Comparison of ENCODE assay signal across 7 mouse cellular contexts in the genomic region with DNA sequence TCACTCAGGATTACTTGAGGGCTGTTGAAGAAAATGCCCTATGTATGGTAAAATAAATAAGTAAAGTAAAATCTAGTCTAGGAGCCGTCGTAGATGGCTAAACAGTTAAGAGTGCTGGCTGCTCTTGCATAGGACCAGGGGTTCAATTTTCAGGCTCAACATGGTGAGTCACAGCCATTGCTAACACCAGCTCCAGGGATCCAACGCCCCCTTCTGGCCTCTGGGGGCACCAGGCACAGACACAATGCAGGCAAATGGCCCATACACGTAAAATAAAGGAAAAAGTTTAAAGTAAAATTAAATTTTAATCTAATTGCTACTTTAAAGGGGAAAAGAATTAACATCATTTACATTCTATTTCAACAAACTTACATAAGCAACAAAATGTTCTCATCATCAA. TPM values are rescaled to one million over a fixed set of nuclear protein-coding genes. Genes with fewer than 3 reads are reported as not detected.
DNase-seq lines count a peak whose midpoint lies in the region; ATAC-seq and TF ChIP-seq lines count a peak whose summit lies in the region.

No protein-coding gene starts in this region.

- no peak for TF ChIP-seq POLR2A in olfactory bulb, adult 2 months (IDR thresholded peaks at IDR 0.05; ENCODE audit: insufficient read depth, low read depth, low read length)

- H3K4me3 ChIP-seq in heart, embryonic 15.5 days = peak overlapping the region; percentile 16; the same call in 1 of the 2 replicates
- peak overlapping the region; percentile 23 for H3K4me3 ChIP-seq in liver, embryonic 12.5 days
- H3K4me3 ChIP-seq in olfactory bulb, adult 2 months (ENCODE audit: insufficient read depth, low read depth, low read length) = no peak overlapping the region

- DNase-seq in 3134 (ENCODE audit: extremely low read depth, insufficient read length, low spot score) (peak; percentile 44), 3T3-L1 (ENCODE audit: low read depth, low spot score) (peak; percentile 79)
- DNase-seq in brain, adult 2 months (ENCODE audit: low read depth, low spot score) = peak; percentile 44
- DNase-seq in left cerebral cortex, adult 18-20 months (ENCODE audit: low spot score in 2 of 2) = no peak

- H3K36me3 ChIP-seq in heart, embryonic 15.5 days = peaks cover 33% of the 10 kb centered on the region
- peaks cover 44% of the 10 kb centered on the region for H3K36me3 ChIP-seq in liver, embryonic 12.5 days

- H3K9me3 ChIP-seq in heart, embryonic 15.5 days (replicated peaks) = no peaks in the 10 kb centered on the region
- H3K9me3 ChIP-seq in liver, embryonic 12.5 days (replicated peaks) = no peaks in the 10 kb centered on the region

- ATAC-seq in heart, embryonic 15.5 days (replicated peaks; ENCODE audit: insufficient number of reproducible peaks, insufficient read depth, low FRiP score, low read depth) = no peak
- no peak for ATAC-seq in liver, embryonic 12.5 days

- no peaks in the 10 kb centered on the region for H3K27me3 ChIP-seq in heart, embryonic 15.5 days
- no peaks in the 10 kb centered on the region for H3K27me3 ChIP-seq in liver, embryonic 12.5 days (replicated peaks)

- H3K4me1 ChIP-seq in heart, embryonic 15.5 days (replicated peaks) = peaks cover 12% of the 10 kb centered on the region
- H3K4me1 ChIP-seq in liver, embryonic 12.5 days = peaks cover 25% of the 10 kb centered on the region
- peaks cover 2% of the 10 kb centered on the region; the same call in 1 of the 2 replicates for H3K4me1 ChIP-seq in olfactory bulb, adult 2 months (ENCODE audit: control insufficient read depth, insufficient read depth, low read length)

- no peak overlapping the region for H3K27ac ChIP-seq in heart, embryonic 15.5 days
- H3K27ac ChIP-seq in liver, embryonic 12.5 days = 0 out of 2 replicates have a peak overlapping the region, but pooled peaks have one; percentile 20
- no peak overlapping the region for H3K27ac ChIP-seq in olfactory bulb, adult 2 months (ENCODE audit: insufficient read depth, low read depth, low read length)

- 0 out of 2 replicates have a peak, but pooled peaks have one; percentile 17 for TF ChIP-seq CTCF in olfactory bulb, adult 2 months (IDR thresholded peaks at IDR 0.05; ENCODE audit: insufficient read depth, low read depth, low read length)

- WGBS in heart, embryonic 15.5 days = 59% methylated on average over 4 of the region's 4 CpGs
- 42% methylated on average over 4 of the region's 4 CpGs for WGBS in liver, embryonic 12.5 days (ENCODE audit: insufficient replicate concordance)
- WGBS in olfactory bulb, adult 2 months = 35% methylated on average over 4 of the region's 4 CpGs

- no peak overlapping the region for H3K9ac ChIP-seq in heart, embryonic 15.5 days
- peak overlapping the region; percentile 55 for H3K9ac ChIP-seq in liver, embryonic 12.5 days

- peak overlapping the region; percentile 5; the same call in 1 of the 2 replicates for H3K4me2 ChIP-seq in heart, embryonic 15.5 days
- H3K4me2 ChIP-seq in liver, embryonic 12.5 days = peak overlapping the region; percentile 56

RNA-seq across cellular contexts. Expression of a gene that starts 2.5 kb away (rescaled TPM):
- polyA plus RNA-seq in heart, embryonic 15.5 days (2015; fragmentation: Nextera tagmentation; extraction: Ambion mirVana) = 89.0 and 108 TPM in 2 replicates
- polyA plus RNA-seq in liver, embryonic 12.5 days (2016; fragmentation: Nextera tagmentation; extraction: Ambion mirVana) = 165 and 174 TPM in 2 replicates
- not detected in 2 replicates for polyA plus RNA-seq in olfactory bulb, adult 2 months (2012; ENCODE audit: insufficient read depth, insufficient read length, low replicate concordance, missing spikeins)
- 10 to 100 TPM; 82.9 to 92.9 TPM for total RNA-seq in left cerebral cortex, adult 18-20 months (2021)

RNA-seq across cellular contexts. Expression of a gene that starts 29.6 kb away (rescaled TPM):
- 46.9 and 55.1 TPM in 2 replicates for polyA plus RNA-seq in heart, embryonic 15.5 days (2015; fragmentation: Nextera tagmentation; extraction: Ambion mirVana)
- polyA plus RNA-seq in liver, embryonic 12.5 days (2016; fragmentation: Nextera tagmentation; extraction: Ambion mirVana) = 39.1 and 39.2 TPM in 2 replicates
- polyA plus RNA-seq in olfactory bulb, adult 2 months (2012; ENCODE audit: insufficient read depth, insufficient read length, low replicate concordance, missing spikeins) = not detected in 2 replicates
- 10 to 100 TPM; 20.6 to 24.0 TPM for total RNA-seq in left cerebral cortex, adult 18-20 months (2021)

RNA-seq across cellular contexts. Expression of a gene that starts 33.8 kb away (rescaled TPM):
- polyA plus RNA-seq in heart, embryonic 15.5 days (2015; fragmentation: Nextera tagmentation; extraction: Ambion mirVana) = 4.3 and 6.5 TPM in 2 replicates
- polyA plus RNA-seq in liver, embryonic 12.5 days (2016; fragmentation: Nextera tagmentation; extraction: Ambion mirVana) = 1.5 TPM in 2 replicates
- polyA plus RNA-seq in olfactory bulb, adult 2 months (2012; ENCODE audit: insufficient read depth, insufficient read length, low replicate concordance, missing spikeins) = not detected in 2 replicates
- total RNA-seq in left cerebral cortex, adult 18-20 months (2021) = 10 to 100 TPM in 1 of 2 experiments, 1 to 10 TPM in 1; 9.7 to 11.3 TPM

Comparison
In these comparisons a context has a peak if more than half of its experiments do, and no peak if none do; other contexts are left out.
1. DNase-seq: peak in 3134 (single experiment), 3T3-L1 (single experiment) and brain, adult 2 months (single experiment); none in left cerebral cortex, adult 18-20 months (0 of 2).
2. RNA of a gene that starts 2.5 kb away (polyA plus RNA-seq): 165 to 174 TPM in liver, embryonic 12.5 days and 89.0 to 108 TPM in heart, embryonic 15.5 days; not detected in olfactory bulb, adult 2 months; every median in the first group is over 10 times any median in the second.
3. RNA of a gene that starts 29.6 kb away (polyA plus RNA-seq): 46.9 to 55.1 TPM in heart, embryonic 15.5 days and 39.1 to 39.2 TPM in liver, embryonic 12.5 days; not detected in olfactory bulb, adult 2 months; every median in the first group is over 10 times any median in the second.